Mouse (Mus musculus) C2C12 (cell line): Measurements from ENCODE around the gene Lrrc75a.

Experiments used
- CEBPB ChIP-seq: IDR thresholded peaks from one replicate; pipeline ENCODE4 v1.6.1; 2011; ENCODE audit warnings: low read depth, mild to moderate bottlenecking, control low read depth, moderate library complexity
- CTCF ChIP-seq: IDR thresholded peaks from one replicate; pipeline ENCODE4 v1.5.1; 2011; ENCODE audit not compliant: control insufficient read depth, insufficient read depth, insufficient read length
- FOSL1 ChIP-seq: IDR thresholded peaks from one replicate; pipeline ENCODE4 v1.8.0; 2011; ENCODE audit warnings: mild to moderate bottlenecking, low read length; ENCODE audit not compliant: poor library complexity, insufficient read depth, severe bottlenecking
- MAX ChIP-seq: IDR thresholded peaks from one replicate; pipeline ENCODE4 v1.6.1; 2011; ENCODE audit warnings: mild to moderate bottlenecking, control low read depth
- MYOD1 ChIP-seq: IDR thresholded peaks from one replicate; pipeline ENCODE4 v1.6.1; 2011; ENCODE audit warnings: low read depth; ENCODE audit not compliant: control insufficient read depth, insufficient read length
- MYOG ChIP-seq: IDR thresholded peaks from one replicate; pipeline ENCODE4 v1.6.1; 2011; ENCODE audit not compliant: control insufficient read depth, insufficient read length; ENCODE audit errors: extremely low read depth
- USF1 ChIP-seq: IDR thresholded peaks from one replicate; pipeline ENCODE4 v1.6.1; 2011; ENCODE audit warnings: low read depth, mild to moderate bottlenecking, control low read depth, moderate library complexity

DNA sequence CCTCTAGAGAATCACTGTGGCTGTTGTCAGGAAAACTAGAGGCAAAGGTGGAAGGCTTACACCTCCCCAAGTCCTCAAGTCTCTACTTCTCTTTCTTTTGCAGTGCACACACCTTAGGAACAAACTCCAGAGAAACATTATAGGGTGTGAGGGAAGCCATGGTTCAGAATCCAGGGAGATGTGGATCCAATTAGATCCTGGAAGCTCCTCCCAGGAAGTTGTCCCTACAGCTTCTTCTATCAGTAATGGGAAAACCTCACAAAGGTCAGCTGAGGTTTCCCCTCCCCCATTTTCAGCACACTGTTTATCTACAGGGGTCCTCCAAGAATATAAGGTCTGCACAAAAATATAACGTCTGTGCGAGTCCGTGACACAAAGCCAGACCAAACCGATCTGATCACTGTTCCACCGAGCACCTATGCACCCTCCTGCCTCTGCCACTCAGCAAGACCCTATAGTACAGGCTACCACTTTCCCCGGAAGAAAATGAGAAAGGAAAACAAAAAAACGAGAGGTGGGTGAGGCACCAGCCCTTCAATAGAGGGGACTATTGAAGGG lies 1.3 kb downstream of the Lrrc75a start:
- TF ChIP-seq CTCF (no peak), FOSL1 (no peak), USF1 (no peak), MYOD1 (no peak), MAX (no peak), CEBPB (no peak), MYOG (no peak)
